Mouse (Mus musculus): ENCODE measurements at regions not wholly inside any gene's neighbourhood (a gene's known extent, or its start where the extent isn't known, plus 50 kb on each side); places are given as distances from the start of the nearest gene placed in this dataset.

GRCm38 (mm10) chr3:50826424-50826819, 383.0 kb upstream of the Slc7a11 start:
- no peak for TF ChIP-seq POLR2A (IDR thresholded peaks at IDR 0.05; ENCODE audit: control insufficient read depth, low read depth, low read length)
- TF ChIP-seq CTCF (IDR thresholded peaks at IDR 0.05; ENCODE audit: control insufficient read depth, insufficient read depth, insufficient replicate concordance, low read depth, low read length): no peak

Data from testis, adult 2 months (tissue).